Mouse (Mus musculus): ENCODE measurements at regions not wholly inside any gene's neighbourhood (a gene's known extent, or its start where the extent isn't known, plus 50 kb on each side); places are given as distances from the start of the nearest gene placed in this dataset.

GRCm38 (mm10) chr19:15851622-15852021 lies 95.5 kb downstream of the Psat1 start:
- DNase-seq: no peak

- no peak for DNase-seq
These were observed 96.4 kb downstream of the Psat1 start for GRCm38 (mm10) chr19:15850722-15851121.

DNA sequence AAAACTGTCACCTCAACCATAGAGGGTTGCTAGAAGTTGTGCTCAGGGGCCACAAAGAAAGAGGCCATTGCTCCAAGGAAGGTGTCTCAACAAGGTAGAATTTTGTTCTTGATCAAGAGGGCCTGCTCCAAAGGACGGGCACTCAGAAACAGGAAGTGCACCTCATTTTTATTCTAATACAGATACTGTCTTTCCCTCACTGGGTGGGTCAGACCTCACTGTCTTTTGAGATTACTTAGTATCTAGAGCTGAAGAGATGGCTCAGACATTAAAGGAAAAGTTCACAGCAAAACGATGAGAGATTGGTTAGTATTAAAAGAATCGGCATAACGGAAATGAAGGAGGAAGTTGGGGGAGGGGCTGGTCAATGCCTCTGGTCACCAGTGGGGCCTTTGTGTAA lies 97.9 kb downstream of the Psat1 start:
- no peak for DNase-seq

DNA sequence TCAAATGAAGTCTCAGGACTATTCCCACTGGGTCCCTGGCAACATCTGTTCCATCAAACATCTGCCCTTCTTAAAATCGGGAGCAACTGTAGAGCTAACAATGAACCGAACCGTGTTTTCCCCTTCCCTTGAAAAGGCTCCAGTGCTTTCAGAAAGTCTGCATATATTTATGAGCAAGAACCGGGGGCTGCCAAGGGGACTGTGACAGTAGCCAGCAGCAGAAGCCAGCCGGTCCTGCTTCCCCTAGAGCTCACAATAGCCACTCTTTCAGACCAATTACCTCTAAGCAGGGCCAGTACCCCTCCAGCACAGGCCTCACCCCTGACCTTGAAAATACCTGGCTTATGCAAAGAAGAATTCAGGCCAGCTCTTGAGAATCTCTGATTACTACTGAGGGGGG lies 108.8 kb downstream of the Psat1 start:
- DNase-seq: no peak

GRCm38 (mm10) chr19:15837715-15838175 lies 109.4 kb downstream of the Psat1 start:
- DNase-seq: peak; percentile 59

DNA sequence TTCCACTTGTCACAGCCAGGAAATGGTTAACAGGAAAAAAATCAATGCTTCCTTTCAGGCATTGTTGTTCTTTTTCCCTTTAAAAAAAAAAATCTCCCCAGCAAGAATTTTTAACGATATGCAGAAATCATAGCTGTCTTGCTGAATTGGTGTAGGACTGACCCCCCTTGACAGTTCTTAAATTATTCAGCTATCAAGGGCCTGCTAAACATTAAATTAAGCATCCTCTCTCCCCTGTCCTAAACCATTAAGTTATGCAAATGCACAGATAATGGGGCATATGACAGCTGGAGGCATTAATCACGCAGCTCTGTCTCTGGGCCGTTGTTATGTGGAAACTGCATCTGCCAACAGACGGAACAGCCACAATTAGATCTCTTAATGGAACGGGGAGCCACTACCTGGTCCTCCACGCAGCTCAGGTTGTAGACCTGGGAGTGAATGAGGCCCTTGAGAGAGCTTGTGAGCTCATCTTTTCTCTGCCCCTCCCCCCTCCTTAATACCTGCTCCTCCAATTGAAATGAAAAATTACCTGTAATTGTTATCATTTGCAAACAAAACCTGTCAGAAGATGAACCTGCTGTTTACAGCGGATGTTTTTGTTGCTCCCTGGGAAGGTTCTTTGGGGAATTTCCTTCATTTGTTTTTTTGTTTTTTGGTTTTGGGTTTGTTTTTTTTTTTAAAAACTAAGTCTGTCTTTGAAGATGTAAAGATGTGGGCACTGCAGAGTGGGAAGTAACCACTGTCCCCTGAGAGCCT lies 110.0 kb downstream of the Psat1 start:
- peak; percentile 59 for DNase-seq

DNA sequence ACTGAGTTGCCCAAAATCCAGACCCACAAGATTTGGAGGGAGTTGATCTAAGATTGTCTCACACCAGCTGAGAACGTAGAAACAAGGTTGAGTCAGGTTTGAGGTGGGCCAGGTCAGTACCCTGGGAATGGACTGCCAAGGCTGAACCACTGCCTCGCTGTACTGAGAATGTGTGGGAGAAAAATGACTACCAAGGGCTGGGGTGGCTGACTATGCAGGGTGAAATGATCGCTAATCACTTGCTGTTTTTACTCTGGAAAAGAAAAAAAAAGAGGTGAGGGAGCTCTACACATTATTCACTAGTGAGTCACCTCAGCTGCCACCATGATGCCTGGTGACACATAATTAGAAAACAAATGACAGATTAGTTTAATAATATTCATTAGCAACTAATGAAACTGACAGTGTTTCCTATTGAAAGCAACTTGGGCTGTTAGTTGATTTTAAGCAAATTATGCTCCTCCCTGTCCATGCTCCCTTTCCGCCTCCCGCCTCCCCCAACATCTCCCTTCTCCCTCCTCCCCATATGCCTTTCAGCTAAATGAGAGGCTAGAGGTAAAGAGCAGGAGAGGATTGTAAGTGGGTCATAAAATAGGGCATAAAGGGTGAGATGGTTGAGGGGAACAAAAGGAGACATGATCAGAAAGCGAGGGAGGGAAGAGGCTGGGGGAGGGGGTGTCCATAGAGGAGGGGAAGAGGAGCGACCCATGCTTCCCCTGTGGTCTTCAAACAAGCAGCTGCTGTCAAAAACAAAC lies 110.8 kb downstream of the Psat1 start:
- peak; percentile 44 for DNase-seq

GRCm38 (mm10) chr19:15830385-15830784 lies 116.8 kb downstream of the Psat1 start:
- DNase-seq: no peak

GRCm38 (mm10) chr19:15829158-15829557 lies 118.0 kb downstream of the Psat1 start:
- no peak for DNase-seq

DNA sequence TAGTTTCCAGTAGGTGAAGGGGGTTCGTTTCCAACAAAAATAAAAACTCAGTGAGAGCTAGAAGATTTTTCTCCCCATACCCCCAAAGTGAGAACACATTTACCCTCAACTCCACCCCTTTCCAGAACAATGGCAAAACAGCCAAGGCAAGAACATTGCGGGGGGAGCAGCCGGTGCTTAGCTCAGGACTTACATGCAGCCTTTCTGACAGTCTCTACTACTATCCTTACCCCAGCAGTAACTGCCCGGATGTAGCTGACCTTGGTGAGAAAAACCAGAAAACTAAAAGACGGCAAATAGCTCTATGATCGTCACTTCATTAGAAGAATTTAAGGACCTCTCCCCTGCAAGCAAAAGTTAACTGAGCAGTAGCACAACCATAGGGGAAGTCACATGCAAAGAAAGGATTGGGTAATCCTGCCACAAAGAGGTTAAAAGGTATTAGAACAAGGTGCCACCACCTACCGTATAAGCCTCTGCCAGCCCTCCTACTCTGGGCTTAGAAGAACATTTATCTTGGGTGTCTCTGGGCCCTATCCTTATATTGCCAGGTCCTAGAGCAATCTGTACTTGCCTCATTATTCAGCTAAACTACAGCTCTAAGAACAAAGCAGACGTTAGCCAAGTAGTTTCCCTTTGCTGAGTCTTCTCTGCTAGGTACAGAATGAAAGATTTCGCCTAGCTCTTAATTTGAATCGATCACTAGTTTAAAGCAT lies 119.0 kb downstream of the Psat1 start:
- DNase-seq: no peak

DNA sequence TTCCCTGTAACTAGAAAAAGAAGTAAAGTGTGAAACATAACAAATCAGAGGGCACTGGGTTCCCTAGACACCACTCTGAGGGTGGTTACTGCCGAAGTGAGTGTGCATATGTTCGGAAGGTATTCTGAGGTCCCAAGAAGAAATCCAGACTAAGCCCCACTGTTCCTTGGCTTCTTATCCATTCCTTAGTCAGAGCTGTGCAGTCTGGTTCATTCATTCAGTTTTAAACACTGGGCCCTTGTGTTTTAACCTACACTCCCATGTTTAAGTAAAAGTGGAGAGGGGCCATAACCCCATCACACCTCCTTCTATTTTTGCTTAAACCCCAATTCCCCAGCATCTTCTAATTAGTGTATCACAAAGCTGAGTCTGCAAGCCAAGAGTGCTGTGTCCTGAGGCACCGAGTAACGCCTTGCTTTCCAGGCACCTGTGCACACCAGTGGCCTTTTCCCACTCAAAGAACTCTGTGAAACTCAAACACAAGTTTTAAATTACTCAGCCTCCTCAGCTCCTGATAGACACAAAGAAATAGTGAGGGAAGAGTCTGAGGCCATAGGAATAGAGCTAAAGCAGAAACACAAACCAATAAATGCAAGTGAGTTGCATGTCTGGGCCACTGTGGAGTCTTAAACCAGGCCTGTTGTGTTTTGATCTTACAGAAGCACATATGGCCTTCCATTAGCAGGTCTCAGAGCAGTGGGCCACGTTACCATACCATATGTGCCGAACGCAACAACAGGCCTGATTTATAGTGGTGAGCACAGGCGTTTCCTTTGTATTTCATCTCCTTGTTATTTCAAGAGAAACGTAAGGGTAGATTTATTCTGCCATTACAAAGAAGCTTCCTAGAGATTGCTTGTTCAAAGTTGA lies 119.8 kb downstream of the Psat1 start:
- peak; percentile 52 for DNase-seq

DNA sequence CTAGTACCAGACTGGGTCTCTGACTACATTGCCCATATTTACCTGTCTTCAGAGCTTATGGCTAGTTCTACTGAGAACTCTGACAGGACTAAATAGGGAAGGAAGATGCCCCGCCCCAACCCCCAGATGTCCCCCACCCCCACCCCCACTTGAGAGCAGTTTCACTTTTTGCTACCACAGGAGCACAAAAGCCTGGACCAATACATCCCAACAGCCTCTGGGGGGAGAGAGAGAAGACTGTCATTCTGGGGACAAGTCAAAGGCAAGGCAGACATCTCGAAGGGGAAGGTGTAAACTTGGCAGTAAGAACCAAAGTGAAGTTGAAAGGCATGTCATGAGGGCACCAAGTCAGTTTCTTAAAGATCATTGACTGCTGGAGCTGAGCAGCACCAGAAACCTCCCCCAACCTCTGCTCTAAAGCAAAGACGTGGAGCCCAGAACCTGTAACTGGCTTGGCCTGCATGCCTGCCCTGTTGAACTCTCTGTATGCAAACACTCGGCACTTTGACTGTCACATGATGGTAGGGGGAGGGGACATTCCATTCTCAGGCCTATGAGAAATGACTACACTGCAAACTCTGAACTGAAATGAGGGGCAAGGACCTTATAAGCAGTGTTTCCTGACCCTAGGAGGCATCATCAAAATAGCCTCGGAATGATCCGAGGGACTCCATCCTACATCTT lies 123.3 kb downstream of the Psat1 start:
- no peak for DNase-seq

DNA sequence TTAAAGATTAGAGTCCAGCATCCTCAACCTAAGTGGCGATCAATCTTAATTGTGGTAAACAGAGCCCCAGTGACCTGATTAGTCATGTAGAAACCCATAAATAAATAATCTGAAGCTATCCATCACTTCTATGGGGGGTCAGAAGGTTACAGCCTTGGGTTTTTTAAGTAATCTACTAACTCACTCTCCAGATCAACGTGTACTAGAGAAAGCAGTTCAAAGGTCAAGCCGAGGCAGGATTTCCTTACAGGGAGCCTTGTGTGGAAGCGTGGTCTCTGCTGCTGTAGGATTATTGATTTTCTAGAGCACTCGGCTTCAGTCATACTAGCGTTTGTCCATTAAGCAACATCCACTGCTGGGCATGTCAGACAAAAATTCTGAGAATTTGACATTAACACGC lies 127.1 kb downstream of the Psat1 start:
- peak; percentile 61 for DNase-seq

DNA sequence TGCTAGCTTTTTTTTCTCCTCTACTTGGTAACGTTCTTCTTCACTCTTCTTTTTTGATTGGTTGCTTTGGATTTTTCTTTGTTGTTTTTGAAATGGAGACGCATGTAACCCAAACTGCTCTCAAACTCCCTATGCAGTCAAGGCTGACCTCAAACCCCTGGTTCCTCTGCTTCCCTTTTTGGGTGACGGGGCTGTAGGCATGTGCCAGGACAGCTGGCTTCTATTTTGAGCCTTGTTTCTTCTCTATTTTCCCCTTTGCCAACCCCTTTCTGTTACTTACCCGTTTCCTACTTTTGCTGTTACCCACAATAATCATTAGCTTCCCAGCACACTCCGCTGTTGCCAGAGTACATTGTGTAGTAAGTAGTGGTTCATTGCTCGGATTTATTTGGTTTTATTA lies 132.0 kb downstream of the Psat1 start:
- no peak for DNase-seq

DNA sequence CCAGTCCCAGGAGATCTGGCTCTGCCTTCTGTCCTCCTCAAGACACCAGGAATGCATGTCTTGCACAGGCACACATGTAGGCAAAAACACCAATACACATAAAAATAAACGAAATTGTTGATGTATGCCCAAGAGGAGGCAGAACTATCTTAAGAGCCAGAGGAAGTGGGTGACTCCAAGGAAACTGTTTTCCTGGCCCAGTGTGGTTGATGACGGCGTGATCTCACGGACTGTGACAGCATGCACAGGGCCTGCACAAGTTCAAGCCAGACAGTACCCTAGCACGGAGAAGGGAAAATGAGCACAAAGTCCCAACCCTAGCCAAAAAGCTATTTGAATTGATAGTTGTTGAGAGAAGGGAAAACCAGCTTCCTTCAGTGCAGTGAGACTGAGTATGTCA lies 138.1 kb downstream of the Psat1 start:
- no peak for DNase-seq

- no peak for DNase-seq
These were observed 139.5 kb downstream of the Psat1 start for GRCm38 (mm10) chr19:15807681-15808080.

GRCm38 (mm10) chr19:15803131-15803889 lies 143.8 kb downstream of the Psat1 start:
- DNase-seq: peak; percentile 62

DNA sequence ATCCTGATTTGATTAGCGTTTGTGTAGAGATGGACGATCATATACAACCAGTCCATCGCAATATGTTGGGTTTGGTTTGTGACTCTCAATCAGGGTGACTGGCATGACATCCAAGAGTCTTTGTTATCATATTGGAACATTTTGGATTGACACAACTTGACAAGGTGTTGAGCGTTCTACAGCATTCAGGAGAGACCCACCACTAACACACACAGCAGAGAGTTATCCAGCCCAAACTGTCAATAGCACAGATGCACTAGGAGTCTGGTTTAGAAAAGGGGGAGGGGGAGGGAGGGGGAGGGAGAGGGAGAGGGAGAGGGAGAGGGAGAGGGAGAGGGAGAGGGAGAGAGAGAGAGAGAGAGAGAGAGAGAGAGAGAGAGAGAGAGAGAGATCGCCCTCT lies 144.5 kb downstream of the Psat1 start:
- no peak for DNase-seq

DNA sequence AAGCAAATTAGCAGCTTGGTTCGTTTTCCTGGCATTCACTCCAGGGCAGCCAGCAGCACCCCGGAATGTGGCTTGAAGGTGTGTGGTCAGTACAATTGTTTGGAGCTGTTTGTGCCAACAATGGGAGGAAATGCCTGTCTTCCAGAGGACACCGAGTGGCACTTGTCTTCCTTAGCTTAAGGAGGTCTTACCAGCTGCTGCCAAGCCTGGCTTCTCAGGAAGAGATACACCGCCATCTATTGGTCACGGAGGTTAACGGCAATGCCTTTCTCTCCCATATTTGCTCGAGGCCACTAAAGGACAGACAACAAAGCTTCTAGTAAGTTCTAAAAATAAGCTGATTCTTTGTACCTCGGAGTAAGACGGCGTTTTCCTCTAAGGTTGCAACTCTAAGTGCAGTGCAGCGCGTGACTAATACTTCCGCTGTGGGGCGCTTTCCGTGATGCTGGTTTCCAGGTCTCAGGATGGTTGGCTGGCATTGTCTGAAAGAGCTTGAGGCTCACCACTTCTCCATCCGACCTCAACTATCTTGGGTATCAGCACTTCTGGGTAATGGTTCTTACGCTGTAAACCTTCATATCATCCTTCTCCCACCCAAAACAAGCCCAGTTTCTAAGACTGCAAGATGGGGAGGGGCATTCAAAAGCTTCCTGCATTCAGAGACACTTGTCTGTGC lies 145.2 kb downstream of the Psat1 start:
- DNase-seq: peak; percentile 92

DNA sequence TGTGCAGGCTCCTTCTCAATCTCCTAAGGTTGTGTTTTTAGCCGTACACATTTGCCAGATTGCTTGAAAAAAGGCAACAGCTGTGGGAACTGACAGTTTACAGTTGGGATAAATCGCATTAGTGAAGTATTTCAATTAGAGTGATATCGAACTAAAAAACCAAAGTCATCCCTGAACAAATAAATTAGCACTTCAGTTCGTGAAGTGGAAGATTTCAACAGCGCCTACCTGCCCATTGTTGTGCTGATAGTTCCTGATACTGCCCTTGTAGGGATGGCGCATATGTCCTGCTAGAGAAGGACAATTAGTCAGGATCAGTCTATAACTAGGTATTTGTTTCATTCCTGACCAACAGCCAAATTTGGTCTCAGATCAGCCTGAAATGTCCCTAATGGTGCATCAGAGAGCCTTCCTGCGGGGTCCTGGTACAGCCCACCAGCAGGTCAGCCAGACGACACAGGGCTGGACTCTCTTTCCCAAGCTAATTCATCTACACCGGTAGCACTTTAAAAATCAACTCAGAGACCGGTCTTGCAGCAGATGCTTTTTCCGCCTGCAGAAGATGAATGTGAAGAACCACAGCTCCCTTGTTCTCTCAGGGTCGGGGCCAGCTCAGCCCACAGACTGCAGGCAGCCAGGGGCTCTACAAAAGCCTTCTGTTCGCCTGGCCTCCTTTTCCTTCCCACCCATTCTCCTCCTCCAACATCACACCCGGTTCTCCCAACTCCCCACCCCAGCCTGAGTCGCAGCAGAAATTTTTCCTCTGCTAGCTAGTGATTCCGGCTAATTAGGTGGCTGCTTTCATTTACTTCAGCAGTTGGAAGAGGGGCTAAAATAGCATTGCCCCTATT lies 146.1 kb downstream of the Psat1 start:
- peak; percentile 72 for DNase-seq

Data from embryo, embryonic 11 days (tissue).